Mouse (Mus musculus) lung, postnatal 0 days (tissue): Measurements from ENCODE around the gene Otogl. TPM values are rescaled to one million over a fixed set of nuclear protein-coding genes. Genes with fewer than 3 reads are reported as not detected.

ENCODE experiments used
- ATAC-seq: fragments of 200-750 bp; cut with Nextera tagmentation; 2 replicates; pipeline ENCODE4 v1.8.0; 2017; ENCODE audit warnings: moderate library complexity
- DNase-seq: peaks from one replicate; pipeline ENCODE4 v3.0.0-alpha.2; 2016; ENCODE audit warnings: low spot score
- H3K27ac ChIP-seq: fragments of 300-500 bp; sonication (generic); 2 replicates; pipeline ENCODE4 v1.5.1; 2014; ENCODE audit warnings: antibody characterized with exemption, mild to moderate bottlenecking, low read length, mixed read lengths
- H3K27me3 ChIP-seq: fragments of 300-500 bp; sonication (generic); replicated peaks from 2 replicates; pipeline ENCODE4 v1.6.1; 2014; ENCODE audit warnings: low read length, mixed read lengths; ENCODE audit not compliant: insufficient read depth
- H3K36me3 ChIP-seq: fragments of 300-500 bp; sonication (generic); 2 replicates; pipeline ENCODE4 v1.6.1; 2014; ENCODE audit warnings: low read length, mixed read lengths; ENCODE audit not compliant: insufficient read depth
- H3K4me1 ChIP-seq: fragments of 300-500 bp; sonication (generic); 2 replicates; pipeline ENCODE4 v1.6.1; 2014; ENCODE audit warnings: antibody characterized with exemption, low read depth, low read length, mixed read lengths; ENCODE audit not compliant: insufficient read depth
- H3K4me2 ChIP-seq: fragments of 300-500 bp; sonication (generic); replicated peaks from 2 replicates; pipeline ENCODE4 v1.6.1; 2014; ENCODE audit warnings: low read depth, mild to moderate bottlenecking, low read length, moderate library complexity, mixed read lengths
- H3K4me3 ChIP-seq: fragments of 300-500 bp; sonication (generic); 2 replicates; pipeline ENCODE4 v1.5.1; 2014; ENCODE audit warnings: low read depth, low read length
- H3K9ac ChIP-seq: fragments of 300-500 bp; sonication (generic); replicated peaks from 2 replicates; pipeline ENCODE4 v1.6.1; 2014; ENCODE audit warnings: low read depth, mild to moderate bottlenecking
- H3K9me3 ChIP-seq: fragments of 300-500 bp; sonication (generic); 2 replicates; pipeline ENCODE4 v1.6.1; 2016; ENCODE audit warnings: low read length, mixed read lengths
- CTCF ChIP-seq: IDR thresholded peaks from 2 replicates; pipeline ENCODE4 v1.5.1; 2016; ENCODE audit warnings: antibody characterized with exemption, mild to moderate bottlenecking
- EP300 ChIP-seq: IDR thresholded peaks from 2 replicates; pipeline ENCODE4 v1.6.1; 2016; ENCODE audit warnings: antibody characterized with exemption, mild to moderate bottlenecking, control low read depth
- WGBS: fragments of 180-500 bp; shearing (Covaris S2); extraction: QIAGEN DNeasy Blood & Tissue Kit; methylation state at CpG from one replicate; pipeline ENCODE4 v1.1.7; 2014; 5-methylcytosine and 5-hydroxymethylcytosine counted together
- polyA plus RNA-seq: library from polyadenylated mRNA; unstranded; fragments of >200 nt; fragmentation: Nextera tagmentation; extraction: Ambion mirVana; gene quantifications from 2 replicates; pipeline ENCODE4 v1.2.1, GENCODE M21; 2015

Gene Otogl
- polyA plus RNA-seq, 1 experiment from 2014 or later: 0.01 TPM

DNA sequence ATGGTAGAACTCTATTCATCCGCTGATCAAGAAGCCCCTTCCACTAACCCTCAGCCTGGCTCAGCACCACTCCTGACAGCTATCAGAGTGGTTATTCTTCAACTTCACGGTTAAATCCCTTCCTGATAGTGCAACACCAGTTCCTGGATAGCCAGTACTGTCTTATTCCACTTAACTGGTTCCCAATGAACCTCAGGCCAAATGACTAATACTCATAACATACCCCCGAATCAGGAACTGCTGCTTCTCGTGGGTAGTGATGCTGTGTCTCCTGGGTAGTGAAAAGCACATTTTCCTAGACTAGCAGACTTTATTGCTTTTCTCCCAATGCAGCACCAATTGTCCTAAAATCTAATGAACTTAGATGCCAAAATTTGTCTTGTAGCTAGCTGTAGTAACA lies 39.8 kb downstream of the Otogl start:
- DNase-seq (no peak), ATAC-seq (no peak)
- no peaks in the 10 kb centered on the region for H3K36me3 ChIP-seq
- no peaks in the 10 kb centered on the region for H3K9me3 ChIP-seq
- H3K4me2 ChIP-seq: no peak overlapping the region
- no peak overlapping the region for H3K27ac ChIP-seq
- H3K4me3 ChIP-seq: no peak overlapping the region
- no peaks in the 10 kb centered on the region for H3K4me1 ChIP-seq
- TF ChIP-seq CTCF (no peak), EP300 (no peak)
- 80% methylated on average over 4 of the region's 4 CpGs for WGBS
- H3K27me3 ChIP-seq: no peaks in the 10 kb centered on the region
- H3K9ac ChIP-seq: no peak overlapping the region

DNA sequence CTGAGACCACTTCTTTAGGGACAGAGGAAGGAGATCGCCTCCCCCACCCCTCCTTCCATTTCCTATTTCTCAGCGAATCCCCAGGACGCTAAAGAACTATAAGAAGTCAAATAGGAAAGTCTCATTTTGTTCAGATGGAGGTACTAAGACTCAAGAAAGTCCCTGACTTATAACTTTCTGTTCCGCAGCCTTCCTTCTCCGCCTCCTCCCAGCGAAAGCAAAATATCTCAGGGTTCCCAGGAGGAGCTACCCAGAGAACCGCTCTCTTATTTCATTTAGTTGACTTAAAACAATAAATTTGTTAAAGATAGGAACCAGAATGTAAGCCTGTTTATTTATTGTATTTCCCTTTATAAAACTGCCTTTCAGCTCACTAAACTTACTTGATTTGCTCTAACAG lies 41.4 kb downstream of the Otogl start:
- no peaks in the 10 kb centered on the region for H3K27me3 ChIP-seq
- ATAC-seq: no peak
- H3K9me3 ChIP-seq: no peaks in the 10 kb centered on the region
- TF ChIP-seq EP300: no peak
- TF ChIP-seq CTCF: no peak
- no peaks in the 10 kb centered on the region for H3K36me3 ChIP-seq
- 43% methylated on average over 7 of the region's 7 CpGs for WGBS
- H3K9ac ChIP-seq: no peak overlapping the region
- peak overlapping the region; percentile 22; the same call in 1 of the 2 replicates for H3K4me2 ChIP-seq
- no peak overlapping the region for H3K27ac ChIP-seq
- no peak for DNase-seq
- no peaks in the 10 kb centered on the region for H3K4me1 ChIP-seq
- H3K4me3 ChIP-seq: no peak overlapping the region

DNA sequence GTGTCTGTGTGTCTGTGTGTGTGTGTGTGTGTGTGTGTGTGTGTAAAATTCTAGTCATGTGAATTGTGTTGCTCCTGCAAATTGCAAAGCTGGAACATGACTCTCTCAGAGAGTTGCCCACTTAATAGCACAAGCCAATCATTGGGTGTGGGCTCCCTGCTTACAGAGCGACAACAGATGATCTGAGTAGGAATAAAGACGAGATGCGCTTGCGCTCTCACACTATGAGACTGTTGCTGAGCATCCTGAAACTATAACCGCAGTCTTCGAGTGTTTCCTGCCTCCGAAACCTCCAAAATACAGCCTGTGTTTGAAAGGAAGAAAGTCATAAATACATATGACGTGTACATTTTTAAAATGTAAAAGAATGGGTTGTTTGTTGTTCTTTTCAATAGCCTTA lies 43.0 kb downstream of the Otogl start:
- H3K9me3 ChIP-seq: no peaks in the 10 kb centered on the region
- H3K4me3 ChIP-seq: no peak overlapping the region
- no peak for TF ChIP-seq EP300
- no peak for TF ChIP-seq CTCF
- H3K9ac ChIP-seq: no peak overlapping the region
- H3K36me3 ChIP-seq: no peaks in the 10 kb centered on the region
- H3K27me3 ChIP-seq: no peaks in the 10 kb centered on the region
- ATAC-seq: no peak
- no peak overlapping the region for H3K27ac ChIP-seq
- WGBS: 92% methylated on average over 8 of the region's 8 CpGs
- DNase-seq: no peak
- H3K4me2 ChIP-seq: no peak overlapping the region
- no peaks in the 10 kb centered on the region for H3K4me1 ChIP-seq

DNA sequence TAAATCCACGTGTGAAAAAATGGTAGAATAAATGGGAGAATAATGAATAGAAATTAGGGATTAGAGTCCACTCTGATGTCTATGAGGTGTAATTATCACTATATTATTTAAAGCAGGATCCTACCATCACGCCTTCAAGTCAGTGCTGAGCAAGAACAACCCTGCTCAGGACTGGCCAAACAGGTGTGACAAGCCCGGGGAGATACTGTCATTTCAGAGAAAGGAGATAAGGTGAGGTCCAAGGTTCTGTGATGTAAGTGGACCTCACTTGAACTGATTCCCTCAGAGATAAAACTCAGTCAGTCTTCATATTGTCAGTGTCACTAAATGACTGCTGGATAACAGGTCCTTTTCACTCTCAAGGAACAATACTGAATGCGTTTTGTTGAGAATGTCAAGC lies 44.5 kb downstream of the Otogl start:
- H3K9me3 ChIP-seq: no peaks in the 10 kb centered on the region
- H3K36me3 ChIP-seq: no peaks in the 10 kb centered on the region
- ATAC-seq (no peak), DNase-seq (no peak)
- no peak overlapping the region for H3K4me3 ChIP-seq
- WGBS: 53% methylated on average over 4 of the region's 4 CpGs
- H3K27me3 ChIP-seq: no peaks in the 10 kb centered on the region
- H3K9ac ChIP-seq: no peak overlapping the region
- H3K27ac ChIP-seq: no peak overlapping the region
- no peaks in the 10 kb centered on the region for H3K4me1 ChIP-seq
- no peak overlapping the region for H3K4me2 ChIP-seq
- TF ChIP-seq CTCF (no peak), EP300 (no peak)

DNA sequence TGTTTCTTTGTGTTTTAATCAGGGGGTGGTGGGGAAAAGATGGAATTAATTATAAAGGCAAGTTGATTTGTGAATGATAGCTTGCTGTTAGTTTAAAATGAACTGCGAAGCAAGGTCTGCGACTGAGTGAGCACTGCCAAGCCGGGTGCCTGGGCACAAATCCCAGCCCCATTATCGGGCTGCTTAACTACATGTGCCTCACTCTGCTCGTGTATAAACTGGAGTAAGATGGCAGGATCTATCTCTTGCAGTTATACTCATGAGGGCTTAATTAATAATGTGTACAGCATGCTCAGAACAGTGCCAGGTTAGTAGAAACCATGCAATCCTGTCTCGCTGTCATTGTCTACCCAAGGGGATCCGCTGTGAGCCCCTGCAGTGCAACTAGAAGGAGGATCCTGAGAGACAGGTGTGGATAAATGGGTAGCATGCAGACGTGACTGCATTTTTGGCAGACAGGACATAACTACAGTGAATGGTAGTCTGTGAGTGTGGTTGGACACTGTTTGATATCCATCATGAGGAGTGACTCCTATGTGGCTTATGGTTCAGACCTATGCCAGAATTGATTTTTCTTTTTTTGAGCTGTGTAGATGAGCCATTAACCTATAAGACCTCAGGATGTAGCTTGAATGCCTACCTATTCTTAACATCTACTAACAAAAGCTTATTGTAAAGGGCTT lies 51.6 kb downstream of the Otogl start:
- TF ChIP-seq EP300 (no peak), CTCF (no peak)
- Histone ChIP-seq H3K4me1 (no peaks in the 10 kb centered on the region), H3K36me3 (no peaks in the 10 kb centered on the region), H3K4me3 (no peak overlapping the region), H3K4me2 (no peak overlapping the region), H3K9me3 (no peaks in the 10 kb centered on the region), H3K27ac (no peak overlapping the region), H3K27me3 (no peaks in the 10 kb centered on the region), H3K9ac (no peak overlapping the region)
- WGBS: 70% methylated on average over 8 of the region's 8 CpGs
- no peak for ATAC-seq
- no peak for DNase-seq

DNA sequence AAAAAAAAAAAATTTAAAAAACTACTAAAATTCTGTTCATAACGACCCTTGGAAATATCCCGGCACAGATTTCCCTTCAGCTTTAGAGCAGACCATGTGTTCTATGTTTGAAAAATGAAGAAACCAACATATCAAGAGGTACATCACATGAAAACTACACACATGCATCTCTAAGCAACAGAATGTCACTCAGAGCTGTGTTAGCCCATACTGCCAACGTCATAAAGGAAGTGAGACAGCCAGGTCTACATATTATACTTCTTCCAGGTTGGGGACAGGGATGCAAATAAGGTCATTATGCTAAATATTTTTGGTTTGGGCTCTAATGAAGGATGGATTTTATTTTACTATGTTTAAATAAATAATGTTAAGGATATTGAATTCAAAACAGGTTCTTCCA lies 52.7 kb downstream of the Otogl start:
- Histone ChIP-seq H3K27me3 (no peaks in the 10 kb centered on the region), H3K4me1 (no peaks in the 10 kb centered on the region), H3K4me3 (no peak overlapping the region), H3K4me2 (no peak overlapping the region), H3K36me3 (no peaks in the 10 kb centered on the region), H3K27ac (no peak overlapping the region), H3K9ac (no peak overlapping the region), H3K9me3 (no peaks in the 10 kb centered on the region)
- 81% methylated on average over 3 of the region's 3 CpGs for WGBS
- no peak for TF ChIP-seq CTCF
- ATAC-seq: no peak
- DNase-seq: no peak

DNA sequence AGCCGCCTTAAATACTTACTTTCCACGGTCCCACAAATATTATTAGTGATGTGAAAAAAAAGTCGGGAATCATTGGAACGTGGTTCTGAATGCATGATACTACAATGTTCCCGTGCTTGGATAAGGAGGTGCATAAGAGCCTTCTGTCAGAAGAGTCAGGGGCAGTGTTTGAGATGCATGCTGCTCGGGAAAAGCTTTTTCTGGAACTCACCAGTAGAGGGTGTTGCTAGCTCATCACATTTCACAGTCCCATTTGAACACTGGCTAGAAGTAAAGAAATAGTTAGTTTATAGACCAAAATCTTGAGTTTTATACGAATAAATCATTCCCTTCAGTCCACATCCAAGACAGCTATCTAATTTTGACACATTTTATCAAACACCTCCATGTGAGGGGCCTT lies 53.2 kb downstream of the Otogl start:
- Histone ChIP-seq H3K27ac (no peak overlapping the region), H3K9ac (no peak overlapping the region), H3K9me3 (no peaks in the 10 kb centered on the region), H3K4me1 (no peaks in the 10 kb centered on the region), H3K36me3 (no peaks in the 10 kb centered on the region), H3K4me2 (no peak overlapping the region), H3K27me3 (no peaks in the 10 kb centered on the region), H3K4me3 (no peak overlapping the region)
- TF ChIP-seq CTCF (peak; percentile 84), EP300 (no peak)
- peak; percentile 35; the same call in 1 of the 2 replicates for ATAC-seq
- 18% methylated on average over 7 of the region's 7 CpGs for WGBS
- DNase-seq: peak; percentile 65
